Mouse (Mus musculus): ENCODE results near the gene Pgp.

DNA sequence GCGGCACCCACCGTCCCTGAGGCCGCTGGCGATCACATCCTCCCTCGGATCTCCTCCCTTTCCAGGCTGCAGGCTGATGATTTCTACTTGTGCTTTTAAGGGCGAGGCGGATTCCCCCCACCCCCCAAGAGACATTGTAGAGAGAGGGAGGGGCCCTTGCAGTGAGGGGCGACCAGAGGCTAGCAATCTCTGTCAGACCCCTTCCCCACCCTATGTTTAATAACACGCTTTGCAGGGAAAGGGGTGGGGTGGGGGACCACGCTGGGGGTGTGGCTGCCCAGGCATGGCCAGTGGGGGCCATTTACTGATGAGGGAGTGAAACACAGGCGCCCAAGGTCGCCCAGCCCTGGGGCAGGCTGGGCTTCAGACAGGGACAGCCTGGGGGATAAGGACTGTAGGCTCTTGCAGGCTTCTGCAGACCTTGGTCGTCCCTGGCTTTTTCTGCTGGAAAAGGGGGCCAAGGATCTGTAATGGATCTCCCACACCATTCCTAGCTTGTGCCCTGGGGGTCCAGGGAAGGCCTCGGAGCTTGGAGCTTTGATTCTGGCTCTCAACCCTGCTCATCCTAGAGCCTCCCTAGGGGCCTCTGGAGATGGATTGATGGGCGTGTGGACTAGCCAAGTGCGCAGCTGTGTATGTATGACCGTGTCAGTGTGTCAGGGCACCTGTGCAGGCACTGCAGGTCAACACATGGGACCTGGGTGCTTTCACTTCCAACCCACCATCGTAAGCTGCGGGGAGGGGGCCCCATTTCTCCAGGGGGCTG is 19.3 kb downstream of the Pgp start:
- TF ChIP-seq GATA2 (IDR thresholded peaks at IDR 0.05; ENCODE audit: borderline replicate concordance, low read depth, low read length) = no peak
- no peak for TF ChIP-seq CTCF (IDR thresholded peaks at IDR 0.05; ENCODE audit: low read depth, low read length)
- no peak for TF ChIP-seq GATA1 (IDR thresholded peaks at IDR 0.05; ENCODE audit: borderline replicate concordance, low read length)
- TF ChIP-seq TAL1 (conservative IDR thresholded peaks at IDR 0.05; ENCODE audit: low read depth, low read length) = no peak
- TF ChIP-seq POLR2AphosphoS5 (IDR thresholded peaks at IDR 0.05; ENCODE audit: insufficient replicate concordance, low read depth, low read length) = no peak
